Mouse (Mus musculus) heart, postnatal 4 days (tissue): Measurements from ENCODE around the gene Nutm1. TPM values are rescaled to one million over a fixed set of nuclear protein-coding genes. Genes with fewer than 3 reads are reported as not detected.
"Not testable (repeated sequence)": the region's sequence is repeated elsewhere in the genome, so short reads cannot be mapped to it uniquely, and the experiment has no call there.

Source experiments
- DNase-seq: peaks from one replicate; pipeline ENCODE4 v3.0.0; 2021
- total RNA-seq, 2 experiments: library from RNA; stranded (reverse); gene quantifications; 2 replicates each; pipeline ENCODE4 v1.2.3; 2021

Nutm1 gene
- total RNA-seq = not detected

GRCm38 (mm10) chr2:112259241-112259962 is at the start of gene Nutm1:
Gene Nutm1 (minus strand): TSS chr2:112259291.
- no peak for DNase-seq

GRCm38 (mm10) chr2:112308671-112309070 is 49.6 kb upstream of the Nutm1 start:
- no peak for DNase-seq

- no peak for DNase-seq
Measured at GRCm38 (mm10) chr2:112298221-112298620, 39.1 kb upstream of the Nutm1 start.

GRCm38 (mm10) chr2:112296211-112296610 is 37.1 kb upstream of the Nutm1 start:
- no peak for DNase-seq

GRCm38 (mm10) chr2:112292823-112293222 is 33.7 kb upstream of the Nutm1 start:
- no peak for DNase-seq

GRCm38 (mm10) chr2:112289507-112289906 is 30.4 kb upstream of the Nutm1 start:
- no peak for DNase-seq

GRCm38 (mm10) chr2:112287059-112287458 is 28.0 kb upstream of the Nutm1 start:
- DNase-seq = no peak

GRCm38 (mm10) chr2:112286062-112286461 is 27.0 kb upstream of the Nutm1 start:
- not testable (repeated sequence) for DNase-seq

GRCm38 (mm10) chr2:112285031-112285390 is 25.9 kb upstream of the Nutm1 start:
- DNase-seq = no peak

GRCm38 (mm10) chr2:112284363-112285030 is 25.4 kb upstream of the Nutm1 start:
- peak; percentile 57 for DNase-seq

GRCm38 (mm10) chr2:112282846-112283245 is 23.8 kb upstream of the Nutm1 start:
- DNase-seq = no peak

GRCm38 (mm10) chr2:112276870-112277269 is 17.8 kb upstream of the Nutm1 start:
- DNase-seq = no peak

GRCm38 (mm10) chr2:112273474-112273873 is 14.4 kb upstream of the Nutm1 start:
- no peak for DNase-seq

GRCm38 (mm10) chr2:112272909-112273308 is 13.8 kb upstream of the Nutm1 start:
- DNase-seq = no peak

- peak; percentile 24 for DNase-seq
Measured at GRCm38 (mm10) chr2:112270011-112270410, 10.9 kb upstream of the Nutm1 start.

GRCm38 (mm10) chr2:112267547-112268269 is 8.6 kb upstream of the Nutm1 start:
- DNase-seq = no peak

GRCm38 (mm10) chr2:112266780-112267179 is 7.7 kb upstream of the Nutm1 start:
- peak; percentile 21 for DNase-seq

GRCm38 (mm10) chr2:112266242-112266592 is 7.1 kb upstream of the Nutm1 start, which contains the start of gene Gm21985:
Gene Gm21985 (plus strand): TSS chr2:112266314.
- DNase-seq = peak; percentile 74

GRCm38 (mm10) chr2:112265448-112266241 is 6.6 kb upstream of the Nutm1 start, which contains the start of gene Slc12a6:
Gene Slc12a6 (plus strand): TSS chr2:112265825.
- peak; percentile 94 for DNase-seq

GRCm38 (mm10) chr2:112264364-112264763 is 5.3 kb upstream of the Nutm1 start:
- no peak for DNase-seq

GRCm38 (mm10) chr2:112262779-112263295 is 3.7 kb upstream of the Nutm1 start:
- no peak for DNase-seq
